Mouse (Mus musculus): Measurements from ENCODE around the gene Asgr1. TPM values are rescaled to one million over a fixed set of nuclear protein-coding genes. Genes with fewer than 3 reads are reported as not detected.

Gene Asgr1
- polyA plus RNA-seq, 1 experiment from 2014 or later, result 1.4 TPM

GRCm38 (mm10) chr11:70023481-70024150 lies 30.3 kb upstream of the Asgr1 start:
- ATAC-seq (ENCODE audit: low FRiP score, low TSS enrichment), result no peak
- Histone ChIP-seq H3K4me1 (ENCODE audit: insufficient read depth, low read length) (peaks cover 63% of the 10 kb centered on the region), H3K27ac (ENCODE audit: low read length) (no peak overlapping the region), H3K4me2 (replicated peaks; ENCODE audit: low read depth, low read length) (peak overlapping the region; percentile 61), H3K4me3 (ENCODE audit: low read length) (peak overlapping the region; percentile 36), H3K9me3 (ENCODE audit: low read length) (no peaks in the 10 kb centered on the region), H3K9ac (replicated peaks; ENCODE audit: low read length) (peak overlapping the region; percentile 55), H3K36me3 (ENCODE audit: insufficient read depth, low read length) (no peaks in the 10 kb centered on the region), H3K27me3 (ENCODE audit: insufficient read depth, low read length) (no peaks in the 10 kb centered on the region)
- WGBS, result 14% methylated on average over 9 of the region's 29 CpGs

GRCm38 (mm10) chr11:70024151-70024514 lies 29.8 kb upstream of the Asgr1 start:
- peak overlapping the region; percentile 55 for H3K9ac ChIP-seq (replicated peaks; ENCODE audit: low read length)
- H3K27me3 ChIP-seq (ENCODE audit: insufficient read depth, low read length), result no peaks in the 10 kb centered on the region
- peak overlapping the region; percentile 36 for H3K4me3 ChIP-seq (ENCODE audit: low read length)
- peaks cover 63% of the 10 kb centered on the region for H3K4me1 ChIP-seq (ENCODE audit: insufficient read depth, low read length)
- no peaks in the 10 kb centered on the region for H3K9me3 ChIP-seq (ENCODE audit: low read length)
- no peaks in the 10 kb centered on the region for H3K36me3 ChIP-seq (ENCODE audit: insufficient read depth, low read length)
- WGBS, result 19% methylated on average over 5 of the region's 6 CpGs
- no peak for ATAC-seq (ENCODE audit: low FRiP score, low TSS enrichment)
- peak overlapping the region; percentile 61 for H3K4me2 ChIP-seq (replicated peaks; ENCODE audit: low read depth, low read length)
- H3K27ac ChIP-seq (ENCODE audit: low read length), result no peak overlapping the region

- ATAC-seq (ENCODE audit: low FRiP score, low TSS enrichment), result peak; percentile 76
- Histone ChIP-seq H3K4me1 (ENCODE audit: insufficient read depth, low read length) (peaks cover 58% of the 10 kb centered on the region), H3K9me3 (ENCODE audit: low read length) (no peaks in the 10 kb centered on the region), H3K9ac (replicated peaks; ENCODE audit: low read length) (peak overlapping the region; percentile 50; the same call in 1 of the 2 replicates), H3K27ac (ENCODE audit: low read length) (no peak overlapping the region), H3K27me3 (ENCODE audit: insufficient read depth, low read length) (no peaks in the 10 kb centered on the region), H3K4me3 (ENCODE audit: low read length) (peak overlapping the region; percentile 40), H3K4me2 (replicated peaks; ENCODE audit: low read depth, low read length) (peak overlapping the region; percentile 61), H3K36me3 (ENCODE audit: insufficient read depth, low read length) (peaks cover 10% of the 10 kb centered on the region)
- WGBS, result 0% methylated on average over 18 of the region's 19 CpGs
Observed at GRCm38 (mm10) chr11:70026689-70027088, 27.2 kb upstream of the Asgr1 start.

- Histone ChIP-seq H3K9me3 (ENCODE audit: low read length) (no peaks in the 10 kb centered on the region), H3K36me3 (ENCODE audit: insufficient read depth, low read length) (peaks cover 17% of the 10 kb centered on the region), H3K4me3 (ENCODE audit: low read length) (peak overlapping the region; percentile 40), H3K27me3 (ENCODE audit: insufficient read depth, low read length) (no peaks in the 10 kb centered on the region), H3K4me2 (replicated peaks; ENCODE audit: low read depth, low read length) (peak overlapping the region; percentile 61), H3K9ac (replicated peaks; ENCODE audit: low read length) (peak overlapping the region; percentile 39), H3K27ac (ENCODE audit: low read length) (peak overlapping the region; percentile 16; the same call in 1 of the 2 replicates), H3K4me1 (ENCODE audit: insufficient read depth, low read length) (peaks cover 58% of the 10 kb centered on the region)
- no peak for ATAC-seq (ENCODE audit: low FRiP score, low TSS enrichment)
- WGBS, result 23% methylated on average over 9 of the region's 9 CpGs
Observed at GRCm38 (mm10) chr11:70027397-70027796, 26.5 kb upstream of the Asgr1 start.

- H3K4me1 ChIP-seq (ENCODE audit: insufficient read depth, low read length), result peaks cover 53% of the 10 kb centered on the region
- peaks cover 24% of the 10 kb centered on the region for H3K36me3 ChIP-seq (ENCODE audit: insufficient read depth, low read length)
- peak overlapping the region; percentile 37 for H3K9ac ChIP-seq (replicated peaks; ENCODE audit: low read length)
- no peaks in the 10 kb centered on the region for H3K9me3 ChIP-seq (ENCODE audit: low read length)
- H3K4me2 ChIP-seq (replicated peaks; ENCODE audit: low read depth, low read length), result peak overlapping the region; percentile 61
- H3K4me3 ChIP-seq (ENCODE audit: low read length), result peak overlapping the region; percentile 30
- WGBS, result 17% methylated on average over 12 of the region's 12 CpGs
- H3K27me3 ChIP-seq (ENCODE audit: insufficient read depth, low read length), result no peaks in the 10 kb centered on the region
- ATAC-seq (ENCODE audit: low FRiP score, low TSS enrichment), result 0 out of 2 replicates have a peak, but pooled peaks have one; percentile 20
- peak overlapping the region; percentile 76 for H3K27ac ChIP-seq (ENCODE audit: low read length)
Observed at GRCm38 (mm10) chr11:70028401-70029129, 25.3 kb upstream of the Asgr1 start.

GRCm38 (mm10) chr11:70029130-70029801 lies 24.6 kb upstream of the Asgr1 start:
- Histone ChIP-seq H3K4me3 (ENCODE audit: low read length) (peak overlapping the region; percentile 30), H3K36me3 (ENCODE audit: insufficient read depth, low read length) (peaks cover 24% of the 10 kb centered on the region), H3K9me3 (ENCODE audit: low read length) (no peaks in the 10 kb centered on the region), H3K27ac (ENCODE audit: low read length) (peak overlapping the region; percentile 76), H3K4me2 (replicated peaks; ENCODE audit: low read depth, low read length) (peak overlapping the region; percentile 61), H3K9ac (replicated peaks; ENCODE audit: low read length) (peak overlapping the region; percentile 19; the same call in 1 of the 2 replicates), H3K27me3 (ENCODE audit: insufficient read depth, low read length) (no peaks in the 10 kb centered on the region), H3K4me1 (ENCODE audit: insufficient read depth, low read length) (peaks cover 47% of the 10 kb centered on the region)
- under 1% methylated on average over 20 of the region's 20 CpGs for WGBS
- peak; percentile 68 for ATAC-seq (ENCODE audit: low FRiP score, low TSS enrichment)

GRCm38 (mm10) chr11:70029829-70030550 lies 23.9 kb upstream of the Asgr1 start:
- 0 out of 2 replicates have a peak, but pooled peaks have one; percentile 12 for ATAC-seq (ENCODE audit: low FRiP score, low TSS enrichment)
- Histone ChIP-seq H3K36me3 (ENCODE audit: insufficient read depth, low read length) (peaks cover 24% of the 10 kb centered on the region), H3K9ac (replicated peaks; ENCODE audit: low read length) (no peak overlapping the region), H3K4me1 (ENCODE audit: insufficient read depth, low read length) (peaks cover 46% of the 10 kb centered on the region), H3K4me3 (ENCODE audit: low read length) (peak overlapping the region; percentile 30; the same call in 1 of the 2 replicates), H3K27me3 (ENCODE audit: insufficient read depth, low read length) (no peaks in the 10 kb centered on the region), H3K27ac (ENCODE audit: low read length) (no peak overlapping the region), H3K9me3 (ENCODE audit: low read length) (no peaks in the 10 kb centered on the region), H3K4me2 (replicated peaks; ENCODE audit: low read depth, low read length) (peak overlapping the region; percentile 61)
- WGBS, result 40% methylated on average over 11 of the region's 11 CpGs

- peaks cover 24% of the 10 kb centered on the region for H3K36me3 ChIP-seq (ENCODE audit: insufficient read depth, low read length)
- ATAC-seq (ENCODE audit: low FRiP score, low TSS enrichment), result no peak
- no peak overlapping the region for H3K4me2 ChIP-seq (replicated peaks; ENCODE audit: low read depth, low read length)
- no peak overlapping the region for H3K4me3 ChIP-seq (ENCODE audit: low read length)
- WGBS, result 93% methylated on average over 28 of the region's 28 CpGs
- H3K9ac ChIP-seq (replicated peaks; ENCODE audit: low read length), result no peak overlapping the region
- H3K9me3 ChIP-seq (ENCODE audit: low read length), result no peaks in the 10 kb centered on the region
- no peaks in the 10 kb centered on the region for H3K27me3 ChIP-seq (ENCODE audit: insufficient read depth, low read length)
- H3K27ac ChIP-seq (ENCODE audit: low read length), result no peak overlapping the region
- H3K4me1 ChIP-seq (ENCODE audit: insufficient read depth, low read length), result peaks cover 43% of the 10 kb centered on the region
Observed at GRCm38 (mm10) chr11:70030651-70031320, 23.1 kb upstream of the Asgr1 start.

GRCm38 (mm10) chr11:70031321-70031670 lies 22.6 kb upstream of the Asgr1 start:
- H3K4me1 ChIP-seq (ENCODE audit: insufficient read depth, low read length), result peaks cover 38% of the 10 kb centered on the region
- H3K27ac ChIP-seq (ENCODE audit: low read length), result no peak overlapping the region
- no peak overlapping the region for H3K9ac ChIP-seq (replicated peaks; ENCODE audit: low read length)
- no peaks in the 10 kb centered on the region for H3K27me3 ChIP-seq (ENCODE audit: insufficient read depth, low read length)
- no peak overlapping the region for H3K4me2 ChIP-seq (replicated peaks; ENCODE audit: low read depth, low read length)
- no peak overlapping the region for H3K4me3 ChIP-seq (ENCODE audit: low read length)
- H3K36me3 ChIP-seq (ENCODE audit: insufficient read depth, low read length), result peaks cover 24% of the 10 kb centered on the region
- no peak for ATAC-seq (ENCODE audit: low FRiP score, low TSS enrichment)
- 98% methylated on average over 11 of the region's 11 CpGs for WGBS
- H3K9me3 ChIP-seq (ENCODE audit: low read length), result no peaks in the 10 kb centered on the region

Measured in kidney, embryonic 16.5 days (tissue).